Mouse (Mus musculus) hindbrain, postnatal 0 days (tissue): ENCODE data around the gene Cdcp1. TPM values are rescaled to one million over a fixed set of nuclear protein-coding genes. Genes with fewer than 3 reads are reported as not detected.
A peak's percentile ranks its signal among the peaks of the same experiment; 100 is the strongest.

Experiments used
- ATAC-seq: fragments of 200-750 bp; cut with Nextera tagmentation; 2 replicates; pipeline ENCODE4 v1.8.0; 2017; ENCODE audit warnings: mild to moderate bottlenecking, moderate TSS enrichment, moderate library complexity
- DNase-seq: peaks from one replicate; pipeline ENCODE4 v3.0.0-alpha.2; 2015; ENCODE audit warnings: low spot score
- H3K27ac ChIP-seq: fragments of 300-500 bp; sonication (generic); 2 replicates; pipeline ENCODE4 v1.5.1; 2014; ENCODE audit warnings: mild to moderate bottlenecking
- H3K27me3 ChIP-seq: fragments of 300-500 bp; sonication (generic); 2 replicates; pipeline ENCODE4 v1.6.1; 2014; ENCODE audit warnings: low read length, mixed read lengths; ENCODE audit not compliant: insufficient read depth
- H3K36me3 ChIP-seq: fragments of 300-500 bp; sonication (generic); 2 replicates; pipeline ENCODE4 v1.6.1; 2014; ENCODE audit warnings: low read length, mixed read lengths; ENCODE audit not compliant: insufficient read depth
- H3K4me1 ChIP-seq: fragments of 300-500 bp; sonication (generic); 2 replicates; pipeline ENCODE4 v1.6.1; 2014; ENCODE audit warnings: antibody characterized with exemption, low read length, mixed read lengths; ENCODE audit not compliant: insufficient read depth
- H3K4me2 ChIP-seq: fragments of 300-500 bp; sonication (generic); 2 replicates; pipeline ENCODE4 v1.6.1; 2014; ENCODE audit warnings: low read depth, mild to moderate bottlenecking, low read length, moderate library complexity, mixed read lengths
- H3K4me3 ChIP-seq: fragments of 300-500 bp; sonication (generic); 2 replicates; pipeline ENCODE4 v1.5.1; 2014; ENCODE audit warnings: low read length
- H3K9ac ChIP-seq: fragments of 300-500 bp; sonication (generic); replicated peaks from 2 replicates; pipeline ENCODE4 v1.6.1; 2014; ENCODE audit warnings: mild to moderate bottlenecking, low read length, moderate library complexity, mixed read lengths
- H3K9me3 ChIP-seq: fragments of 300-500 bp; sonication (generic); 2 replicates; pipeline ENCODE4 v1.6.1; 2016; ENCODE audit warnings: low read length, mixed read lengths
- CTCF ChIP-seq: IDR thresholded peaks from 2 replicates; pipeline ENCODE4 v1.5.1; 2016; ENCODE audit warnings: antibody characterized with exemption, control low read depth, low read depth
- WGBS: fragments of 180-500 bp; shearing (Covaris S2); extraction: QIAGEN DNeasy Blood & Tissue Kit; methylation state at CpG from one replicate; pipeline ENCODE4 v1.1.7; 2014; 5-methylcytosine and 5-hydroxymethylcytosine counted together
- polyA plus RNA-seq: library from polyadenylated mRNA; unstranded; fragments of >200 nt; fragmentation: Nextera tagmentation; extraction: Ambion mirVana; gene quantifications from 2 replicates; pipeline ENCODE4 v1.2.1, GENCODE M21; 2015
- total RNA-seq: library from RNA; depleted of rRNA; stranded (reverse); fragments of >200 nt; gene quantifications from 2 replicates; pipeline ENCODE4 v1.2.3, GENCODE M21; 2014; rRNA removed

Gene Cdcp1
- total and polyA plus RNA-seq, 2 experiments from 2014 or later, result 0.14 to 0.26 TPM

GRCm38 (mm10) chr9:123123571-123124412 is 92.0 kb downstream of the Cdcp1 start:
- WGBS, result 93% methylated on average over 6 of the region's 6 CpGs
- no peaks in the 10 kb centered on the region for H3K4me1 ChIP-seq
- peaks cover 45% of the 10 kb centered on the region for H3K36me3 ChIP-seq
- H3K4me2 ChIP-seq, result no peak overlapping the region
- no peak overlapping the region for H3K27ac ChIP-seq
- peak; percentile 81 for TF ChIP-seq CTCF
- H3K9ac ChIP-seq, result no peak overlapping the region
- H3K9me3 ChIP-seq, result no peaks in the 10 kb centered on the region
- no peaks in the 10 kb centered on the region for H3K27me3 ChIP-seq
- ATAC-seq, result no peak
- H3K4me3 ChIP-seq, result no peak overlapping the region
- DNase-seq, result peak; percentile 51

- Histone ChIP-seq H3K27me3 (no peaks in the 10 kb centered on the region), H3K9ac (no peak overlapping the region), H3K27ac (no peak overlapping the region), H3K4me1 (no peaks in the 10 kb centered on the region), H3K4me2 (no peak overlapping the region), H3K36me3 (peaks cover 37% of the 10 kb centered on the region), H3K4me3 (no peak overlapping the region), H3K9me3 (no peaks in the 10 kb centered on the region)
- ATAC-seq (0 out of 2 replicates have a peak, but pooled peaks have one; percentile 35), DNase-seq (peak; percentile 7)
- 85% methylated on average over 3 of the region's 3 CpGs for WGBS
- TF ChIP-seq CTCF, result no peak
Observed at GRCm38 (mm10) chr9:123123017-123123416, 92.8 kb downstream of the Cdcp1 start.

Other genes with a start within 250 kb of the Cdcp1 start
- gene Tmem42, start 194.7 kb downstream of the Cdcp1 start, total RNA-seq, result 18.5 and 19.9 TPM in 2 replicates
- gene Tmem42, start 194.7 kb downstream of the Cdcp1 start, polyA plus RNA-seq, result 30.6 and 31.5 TPM in 2 replicates
- 0.10 TPM in 1 of 2 replicates, not detected in the other for gene Tgm4, start 181.3 kb downstream of the Cdcp1 start, total RNA-seq
- gene Tgm4, start 181.3 kb downstream of the Cdcp1 start, polyA plus RNA-seq, result 0.42 and 0.45 TPM in 2 replicates
- gene Zdhhc3, start 102.8 kb downstream of the Cdcp1 start, total RNA-seq, result 82.9 and 91.6 TPM in 2 replicates
- gene Zdhhc3, start 102.8 kb downstream of the Cdcp1 start, polyA plus RNA-seq, result 81.8 and 83.4 TPM in 2 replicates
- 25.9 and 31.3 TPM in 2 replicates for gene Exosc7, start 102.8 kb downstream of the Cdcp1 start, total RNA-seq
- gene Exosc7, start 102.8 kb downstream of the Cdcp1 start, polyA plus RNA-seq, result 57.5 and 64.5 TPM in 2 replicates
- 3.8 and 5.8 TPM in 2 replicates for gene Clec3b, start 65.1 kb downstream of the Cdcp1 start, total RNA-seq
- gene Clec3b, start 65.1 kb downstream of the Cdcp1 start, polyA plus RNA-seq, result 5.6 and 6.9 TPM in 2 replicates
- gene Tmem158, start 44.7 kb upstream of the Cdcp1 start, total RNA-seq, result 153 and 182 TPM in 2 replicates
- gene Tmem158, start 44.7 kb upstream of the Cdcp1 start, polyA plus RNA-seq, result 46.1 and 51.6 TPM in 2 replicates
- gene Lars2, start 150.9 kb upstream of the Cdcp1 start, total RNA-seq, result 18.8 and 32.4 TPM in 2 replicates
- 956 and 1,072 TPM in 2 replicates for gene Lars2, start 150.9 kb upstream of the Cdcp1 start, polyA plus RNA-seq